Mouse (Mus musculus): ENCODE measurements at regions not wholly inside any gene's neighbourhood (a gene's known extent, or its start where the extent isn't known, plus 50 kb on each side); places are given as distances from the start of the nearest gene placed in this dataset.

GRCm38 (mm10) chr17:63798961-63799531, 63.8 kb upstream of the Fer start:
- DNase-seq (ENCODE audit: low read depth, low spot score): no peak

GRCm38 (mm10) chr17:63801411-63801810, 61.5 kb upstream of the Fer start:
- DNase-seq (ENCODE audit: low read depth, low spot score): no peak

- DNase-seq (ENCODE audit: low read depth, low spot score): no peak
These were observed 60.0 kb upstream of the Fer start for GRCm38 (mm10) chr17:63802846-63803245.

GRCm38 (mm10) chr17:63803599-63803998, 59.3 kb upstream of the Fer start:
- DNase-seq (ENCODE audit: low read depth, low spot score): peak; percentile 47

- DNase-seq (ENCODE audit: low read depth, low spot score): no peak
These were observed 58.4 kb upstream of the Fer start for GRCm38 (mm10) chr17:63804416-63804815.

- DNase-seq (ENCODE audit: low read depth, low spot score): no peak
These were observed 56.5 kb upstream of the Fer start for GRCm38 (mm10) chr17:63806360-63806759.

GRCm38 (mm10) chr17:63807590-63808228, 55.2 kb upstream of the Fer start:
- no peak for DNase-seq (ENCODE audit: low read depth, low spot score)

- no peak for DNase-seq (ENCODE audit: low read depth, low spot score)
These were observed 54.1 kb upstream of the Fer start for GRCm38 (mm10) chr17:63808756-63809155.

- peak; percentile 14 for DNase-seq (ENCODE audit: low read depth, low spot score)
These were observed 51.5 kb upstream of the Fer start for GRCm38 (mm10) chr17:63811246-63811785.

GRCm38 (mm10) chr17:63812586-63812985, 50.3 kb upstream of the Fer start:
- DNase-seq (ENCODE audit: low read depth, low spot score): no peak
